Mouse (Mus musculus): ENCODE data around the gene Araf. TPM values are rescaled to one million over a fixed set of nuclear protein-coding genes. Genes with fewer than 3 reads are reported as not detected.

Gene Araf
- polyA plus RNA-seq, 1 experiment: 257 TPM

DNA sequence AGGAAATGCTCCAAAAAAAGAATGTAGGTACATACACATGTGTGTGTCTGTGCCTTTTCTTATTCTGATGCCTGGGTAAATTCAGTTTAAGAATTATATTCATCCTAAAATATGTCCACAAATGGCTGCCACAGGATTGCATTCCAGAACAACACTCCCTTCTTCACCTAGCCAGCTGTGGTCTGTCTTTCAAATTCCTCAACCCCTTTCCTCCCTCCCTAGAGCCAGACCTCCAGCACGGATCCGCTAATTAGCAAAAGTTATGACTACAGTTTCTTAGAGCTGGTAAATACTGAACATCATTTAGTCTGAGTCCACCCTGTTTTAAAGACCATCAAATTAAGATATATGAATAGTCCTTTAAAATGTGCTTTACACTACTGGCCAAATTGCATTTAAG, 50.2 kb downstream of the Araf start:
- DNase-seq (ENCODE audit: extremely low spot score in 1 of 2, low spot score in 1 of 2): no peak

- DNase-seq (ENCODE audit: extremely low spot score in 1 of 2, low spot score in 1 of 2): peak; percentile 94 to 95
Observed at GRCm38 (mm10) chrX:20848256-20848984, 50.8 kb downstream of the Araf start.

DNA sequence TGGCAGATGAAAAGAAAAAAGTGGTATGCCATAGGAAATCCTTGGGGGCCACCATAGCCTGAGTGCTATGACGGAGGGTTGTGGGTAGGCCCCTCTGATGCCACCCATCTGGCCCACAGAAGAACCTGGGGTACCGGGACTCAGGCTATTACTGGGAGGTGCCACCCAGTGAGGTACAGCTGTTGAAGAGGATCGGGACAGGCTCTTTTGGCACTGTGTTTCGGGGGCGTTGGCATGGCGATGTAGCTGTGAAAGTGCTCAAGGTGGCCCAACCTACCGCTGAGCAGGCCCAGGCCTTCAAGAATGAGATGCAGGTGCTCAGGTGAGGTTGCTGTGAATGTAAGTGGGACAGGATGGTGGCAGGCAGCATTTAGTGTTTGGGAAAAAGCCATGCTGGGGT, 56.2 kb downstream of the Araf start:
- DNase-seq (ENCODE audit: extremely low spot score in 1 of 2, low spot score in 1 of 2): no peak

DNA sequence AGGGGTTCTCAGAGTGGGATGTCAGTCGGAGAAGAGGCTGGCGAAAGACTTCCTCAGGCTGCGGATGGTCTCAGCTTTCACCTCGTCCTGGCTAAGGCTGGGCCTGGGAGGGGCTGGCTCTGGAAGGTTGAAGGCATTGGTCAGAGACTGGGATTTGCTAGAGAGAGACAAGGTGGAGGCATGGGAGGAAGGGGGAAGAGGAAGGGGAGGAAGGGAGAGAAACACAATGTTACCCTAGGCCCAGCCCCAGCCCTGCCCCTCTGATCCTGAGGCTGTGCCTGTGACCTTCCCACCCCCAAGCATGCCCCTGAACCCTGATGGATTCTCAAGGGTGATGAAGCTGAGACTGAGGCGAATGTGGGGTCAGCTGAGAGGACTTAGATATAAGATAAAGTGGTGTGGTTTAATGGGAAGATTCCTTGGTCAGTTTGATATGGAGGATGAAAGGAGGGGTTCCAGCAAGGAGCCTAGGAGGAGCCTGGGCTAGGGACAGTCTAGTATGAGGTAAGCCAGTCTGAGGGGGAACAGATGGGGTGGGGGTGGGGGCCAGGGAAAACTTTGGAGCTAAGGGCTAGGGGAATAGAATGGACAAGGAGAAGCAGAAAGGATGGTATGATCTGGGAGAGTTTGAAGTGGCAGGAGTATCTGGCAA, 64.0 kb downstream of the Araf start:
- DNase-seq (ENCODE audit: extremely low spot score in 1 of 2, low spot score in 1 of 2): no peak

GRCm38 (mm10) chrX:20862105-20863065, 64.8 kb downstream of the Araf start:
- no peak for DNase-seq (ENCODE audit: extremely low spot score in 1 of 2, low spot score in 1 of 2)

DNA sequence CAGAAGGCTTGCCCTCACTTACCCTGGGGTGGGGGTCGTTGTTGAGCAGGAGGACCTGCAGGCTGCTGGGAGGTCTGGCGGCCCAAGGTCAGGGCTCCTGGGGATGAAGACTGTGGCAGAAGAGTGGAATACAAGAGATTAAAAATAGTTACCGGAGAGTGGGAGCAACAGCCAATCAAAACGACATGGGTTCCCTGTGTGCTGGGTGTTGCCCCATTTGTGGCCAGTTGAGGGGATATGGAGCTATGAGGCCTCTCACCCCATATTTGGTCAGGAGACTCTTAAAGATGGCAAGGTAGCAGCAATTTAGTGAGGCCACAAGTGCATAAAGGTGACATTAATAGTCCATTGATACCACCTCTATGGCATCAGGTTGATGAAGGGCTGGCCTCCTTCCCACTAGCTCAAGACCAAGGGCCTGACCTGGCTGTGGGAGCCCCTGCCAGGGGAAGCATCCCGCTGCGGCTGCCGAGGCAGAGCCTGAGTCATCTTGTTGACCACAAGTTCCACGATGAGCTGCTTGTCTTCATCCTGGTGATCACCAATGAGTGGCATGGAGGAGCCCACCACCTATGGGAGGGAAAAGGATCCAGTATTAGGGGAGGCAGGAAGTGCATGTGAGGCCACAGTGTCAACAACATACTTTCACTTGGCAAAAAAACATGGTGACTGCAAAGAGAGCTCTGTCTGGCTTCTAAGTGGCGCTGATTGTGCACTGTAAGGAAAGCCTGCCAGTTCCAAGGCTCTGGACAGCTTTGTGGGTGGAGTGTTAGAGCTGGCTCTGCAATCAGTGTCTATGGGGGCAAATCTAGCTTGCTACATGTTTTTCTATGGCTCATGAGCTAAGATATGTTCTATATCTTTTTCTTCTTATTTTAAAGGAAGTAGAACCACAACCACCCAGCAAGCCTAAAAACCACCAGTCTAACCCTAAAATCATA, 65.8 kb downstream of the Araf start:
- peak in 1 of 2 experiments; percentile 39 for DNase-seq (ENCODE audit: extremely low spot score in 1 of 2, low spot score in 1 of 2)

GRCm38 (mm10) chrX:20868091-20868490, 70.5 kb downstream of the Araf start:
- DNase-seq (ENCODE audit: extremely low spot score in 1 of 2, low spot score in 1 of 2): no peak

- DNase-seq (ENCODE audit: extremely low spot score in 1 of 2, low spot score in 1 of 2): no peak
Observed at GRCm38 (mm10) chrX:20869203-20869602, 71.6 kb downstream of the Araf start.

GRCm38 (mm10) chrX:20869962-20870513, 72.4 kb downstream of the Araf start, which contains the start of gene Timp1:
Timp1 (plus strand) TSS chrX:20870166.
- DNase-seq (ENCODE audit: extremely low spot score in 1 of 2, low spot score in 1 of 2): peak in 1 of 2 experiments; percentile 50

DNA sequence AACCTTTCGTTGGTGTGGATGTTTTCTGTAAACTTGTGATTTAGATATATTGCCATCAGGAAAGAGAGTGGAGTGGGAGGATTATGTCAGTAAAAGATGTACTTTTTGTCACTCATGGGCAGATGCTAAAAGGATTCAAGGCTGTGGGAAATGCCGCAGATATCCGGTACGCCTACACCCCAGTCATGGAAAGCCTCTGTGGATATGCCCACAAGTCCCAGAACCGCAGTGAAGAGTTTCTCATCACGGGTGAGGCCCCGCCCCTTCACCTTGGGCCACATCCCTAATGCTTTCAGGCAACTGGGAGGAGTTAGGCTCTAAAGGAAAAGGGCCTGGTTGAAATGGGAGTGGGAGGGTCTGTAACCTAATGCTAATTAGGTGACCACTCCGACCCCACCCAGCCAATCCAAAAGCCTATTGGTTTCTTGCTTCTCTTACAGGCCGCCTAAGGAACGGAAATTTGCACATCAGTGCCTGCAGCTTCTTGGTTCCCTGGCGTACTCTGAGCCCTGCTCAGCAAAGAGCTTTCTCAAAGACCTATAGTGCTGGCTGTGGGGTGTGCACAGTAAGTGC, 75.4 kb downstream of the Araf start:
- DNase-seq (ENCODE audit: extremely low spot score in 1 of 2, low spot score in 1 of 2): peak in 1 of 2 experiments; percentile 37

GRCm38 (mm10) chrX:20875241-20875640, 77.6 kb downstream of the Araf start:
- DNase-seq (ENCODE audit: extremely low spot score in 1 of 2, low spot score in 1 of 2): no peak

GRCm38 (mm10) chrX:20910074-20910473, 112.5 kb downstream of the Araf start:
- no peak for DNase-seq (ENCODE audit: extremely low spot score in 1 of 2, low spot score in 1 of 2)

Other genes starting within 250 kb of the Araf start
- 0.15 and 0.26 TPM in 2 replicates for gene Rgn, start 248.0 kb upstream of the Araf start, polyA plus RNA-seq (2012; rRNA removed)
- gene Rbm10, start 180.3 kb upstream of the Araf start, polyA plus RNA-seq (2012; rRNA removed): 56.0 and 58.4 TPM in 2 replicates
- 182 and 196 TPM in 2 replicates for gene Ndufb11, start 180.2 kb upstream of the Araf start, polyA plus RNA-seq (2012; rRNA removed)
- gene Uba1, start 139.5 kb upstream of the Araf start, polyA plus RNA-seq (2012; rRNA removed): 253 and 262 TPM in 2 replicates
- gene Cdk16, start 109.9 kb upstream of the Araf start, polyA plus RNA-seq (2012; rRNA removed): 394 and 422 TPM in 2 replicates
- gene Usp11, start 93.9 kb upstream of the Araf start, polyA plus RNA-seq (2012; rRNA removed): 107 and 128 TPM in 2 replicates
- gene Timp1, start 72.4 kb downstream of the Araf start, polyA plus RNA-seq (2012; rRNA removed): 1.5 and 1.6 TPM in 2 replicates
- 273 and 320 TPM in 2 replicates for gene Syn1, start 123.2 kb downstream of the Araf start, polyA plus RNA-seq (2012; rRNA removed)
- 19.2 and 21.8 TPM in 2 replicates for gene Cfp, start 133.7 kb downstream of the Araf start, polyA plus RNA-seq (2012; rRNA removed)
- 36.0 and 39.1 TPM in 2 replicates for gene Elk1, start 152.8 kb downstream of the Araf start, polyA plus RNA-seq (2012; rRNA removed)
- gene Uxt, start 164.2 kb downstream of the Araf start, polyA plus RNA-seq (2012; rRNA removed): 15.0 and 17.7 TPM in 2 replicates

Data from frontal cortex, adult 2 months (tissue).